Mouse (Mus musculus) layer of hippocampus, postnatal 36 days (tissue): Measurements from ENCODE around the gene Gja8. TPM values are rescaled to one million over a fixed set of nuclear protein-coding genes. Genes with fewer than 3 reads are reported as not detected.

Experiments used
- DNase-seq, 2 experiments: peaks; one replicate each; pipeline ENCODE4 v3.0.0; 2022
- total RNA-seq, 2 experiments: library from RNA; stranded (reverse); gene quantifications; 2 replicates each; pipeline ENCODE4 v1.2.3; 2021

Gja8 gene
- total RNA-seq, 2 experiments from 2014 or later, result not detected

DNA sequence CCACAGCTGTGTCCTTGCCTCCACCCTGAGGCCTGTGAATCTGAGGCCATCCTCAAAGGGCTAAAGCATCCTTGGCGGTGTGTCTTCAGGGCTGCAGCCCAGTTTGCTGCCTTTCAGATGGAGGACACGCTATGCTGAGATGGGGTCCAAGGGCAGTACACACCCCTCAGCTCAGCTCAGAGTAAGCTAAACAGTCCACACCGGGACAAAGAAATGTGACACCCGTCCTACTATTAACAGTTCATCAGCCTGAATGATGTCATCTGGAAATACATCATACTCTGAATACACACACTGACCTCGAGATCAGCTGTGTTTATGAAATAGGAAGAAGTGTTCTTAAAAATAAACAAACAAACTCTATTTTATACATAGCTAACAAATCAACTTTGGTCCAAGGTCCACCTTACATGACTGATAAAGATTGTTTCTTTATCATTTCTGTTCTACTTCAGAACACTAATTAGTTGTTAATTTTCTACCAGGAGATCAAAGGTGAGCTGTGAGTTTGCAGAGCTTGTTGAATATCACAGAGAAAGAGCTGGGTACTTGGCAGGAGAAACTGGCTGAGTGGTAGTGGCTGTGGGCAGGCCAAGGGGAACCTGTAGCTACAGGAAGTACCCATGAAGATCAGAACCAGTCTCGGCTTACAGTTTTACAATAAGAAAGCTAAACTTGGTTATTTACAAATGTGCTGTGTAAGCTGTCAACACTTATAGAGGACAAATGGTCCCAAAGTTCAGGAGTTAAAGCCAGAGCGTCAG is 50.8 kb downstream of the Gja8 start:
- no peak for DNase-seq

DNA sequence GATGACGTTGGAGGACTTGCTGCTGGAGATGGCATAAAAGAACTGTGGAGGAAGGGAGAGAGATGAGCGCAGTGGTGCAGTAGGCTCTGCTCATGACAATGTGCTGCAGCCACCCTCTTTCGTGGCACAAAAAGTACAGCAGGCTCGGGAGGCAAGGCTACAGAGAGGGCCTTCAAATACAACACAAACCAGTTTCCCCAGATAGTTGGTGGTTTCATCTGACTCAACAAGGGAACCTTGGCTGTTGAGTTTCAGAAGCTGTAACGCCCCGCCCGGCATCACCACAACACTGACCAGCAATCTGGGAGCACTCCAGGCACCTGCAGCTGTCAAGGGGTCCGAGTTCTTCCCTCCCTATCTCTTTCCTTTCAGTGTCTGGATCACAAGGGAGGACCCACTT is 53.3 kb downstream of the Gja8 start:
- no peak for DNase-seq

DNA sequence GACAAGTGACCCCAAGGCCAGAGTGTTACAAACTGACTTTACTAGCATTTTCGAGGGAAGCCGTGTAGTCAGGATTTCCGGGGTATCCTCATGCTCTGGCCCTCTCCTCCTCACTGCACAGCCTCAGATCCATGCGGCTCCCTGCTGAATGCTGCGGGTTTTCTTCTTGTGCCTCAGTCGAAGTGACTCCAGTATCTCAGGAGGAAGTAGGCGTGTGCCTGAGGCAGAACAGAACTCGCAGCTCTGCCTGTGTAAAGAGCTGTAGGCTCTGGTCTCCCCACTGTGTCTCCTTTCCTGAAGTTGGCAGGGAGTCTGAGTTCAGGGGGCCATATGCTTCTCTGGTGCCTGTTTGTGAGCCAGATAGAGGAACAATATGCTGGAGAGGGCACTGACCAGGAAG is 54.8 kb downstream of the Gja8 start:
- no peak for DNase-seq

DNA sequence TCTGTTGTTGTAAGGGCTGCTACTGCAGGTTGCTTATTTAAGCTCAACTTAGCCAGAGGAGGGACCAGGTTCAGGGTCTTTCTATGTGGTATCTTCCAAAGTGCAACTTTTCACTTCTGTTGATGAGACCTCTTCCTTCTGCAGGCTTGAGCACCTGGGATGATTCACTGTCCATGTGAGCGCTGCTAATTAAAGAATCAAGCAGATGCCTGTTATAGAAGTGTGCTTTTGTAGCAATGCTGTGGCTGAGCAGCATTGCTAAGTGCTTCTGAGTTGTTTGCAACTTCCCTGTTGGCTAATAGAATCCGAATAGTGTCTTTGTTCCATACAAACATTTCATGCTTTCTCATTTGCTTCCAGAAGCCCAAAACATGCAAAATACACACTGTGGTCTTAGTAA is 55.5 kb downstream of the Gja8 start:
- DNase-seq, result no peak

DNA sequence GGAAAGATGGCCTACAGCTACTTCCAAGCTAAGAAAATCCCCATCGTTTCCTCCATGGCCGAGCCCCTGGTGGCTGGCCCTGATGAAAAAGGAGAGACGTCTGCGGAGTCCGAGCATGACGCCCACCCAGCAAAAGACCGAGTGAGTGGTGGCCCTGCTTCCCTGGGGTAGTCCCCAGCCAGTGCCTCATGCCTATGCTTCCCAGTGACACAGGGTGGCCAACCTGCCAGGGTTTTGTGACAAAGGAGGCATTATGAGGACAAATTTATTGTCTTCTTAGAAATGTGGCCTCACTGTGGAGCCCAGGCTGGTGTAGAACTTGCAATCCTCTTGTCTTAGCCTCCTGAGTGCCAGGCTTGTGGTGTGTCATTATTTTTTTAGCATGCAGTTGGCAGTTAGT is 56.7 kb downstream of the Gja8 start:
- no peak for DNase-seq

DNA sequence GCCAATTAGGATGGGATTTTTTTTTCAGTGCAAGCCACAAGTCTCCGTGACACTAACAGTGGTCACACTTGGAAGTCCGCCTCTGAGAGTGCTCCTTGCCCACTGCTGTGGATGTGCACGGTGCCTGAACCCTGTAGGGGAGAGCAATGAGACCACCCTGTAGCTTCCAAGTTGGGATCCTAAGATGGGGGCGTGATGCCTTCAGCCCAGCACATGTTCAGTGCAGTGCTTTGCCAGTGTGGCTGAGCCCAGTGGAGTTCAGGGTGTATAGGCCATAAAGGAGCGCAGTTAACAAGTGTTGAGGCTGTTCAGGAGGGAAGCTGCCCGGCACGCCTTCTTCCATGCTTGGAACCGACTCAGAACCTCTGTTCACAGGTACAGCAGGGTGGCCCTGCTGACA is 57.3 kb downstream of the Gja8 start:
- no peak for DNase-seq

DNA sequence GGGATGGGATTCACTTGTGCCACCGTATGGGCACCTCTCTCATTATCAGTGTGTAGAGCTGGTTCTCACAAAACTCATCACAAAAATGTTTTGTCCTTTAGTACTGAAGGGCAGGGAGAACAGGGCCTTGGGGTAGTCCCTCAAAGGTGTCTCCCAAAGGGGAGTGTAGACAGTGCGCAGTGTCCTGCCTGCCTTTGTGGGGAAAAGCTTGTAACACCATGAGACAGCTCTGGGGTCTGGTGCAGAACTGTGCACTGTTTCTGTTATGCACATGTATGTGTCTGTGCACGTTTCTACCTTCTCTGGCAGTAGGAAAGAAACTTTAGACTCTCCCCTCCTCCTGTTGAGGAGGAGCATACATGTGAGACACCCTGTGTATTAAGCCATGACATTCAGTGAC is 58.0 kb downstream of the Gja8 start:
- no peak for DNase-seq

Other genes with a start within 250 kb of the Gja8 start
- 10 to 100 TPM; 26.1 to 27.5 TPM for gene Pias3, start 229.6 kb downstream of the Gja8 start, total RNA-seq
- gene Nudt17, start 217.5 kb downstream of the Gja8 start, total RNA-seq, result 10 to 100 TPM; 10.8 to 15.2 TPM
- 10 to 100 TPM; 22.0 to 24.1 TPM for gene Polr3c, start 198.4 kb downstream of the Gja8 start, total RNA-seq
- gene Rnf115, start 198.4 kb downstream of the Gja8 start, total RNA-seq, result 10 to 100 TPM; 54.1 to 60.0 TPM
- gene Pdzk1, start 96.7 kb downstream of the Gja8 start, total RNA-seq, result under 1 TPM in 1 of 2 experiments, not detected in 1; 0.15 TPM
- not detected for gene Cd160, start 96.7 kb downstream of the Gja8 start, total RNA-seq
- gene Gja5, start 21.3 kb downstream of the Gja8 start, total RNA-seq, result under 1 TPM; 0.71 to 0.75 TPM
- 10 to 100 TPM; 41.5 to 42.6 TPM for gene Gpr89, start 20.7 kb downstream of the Gja8 start, total RNA-seq
- gene Acp6, start 232.8 kb upstream of the Gja8 start, total RNA-seq, result 10 to 100 TPM; 31.8 to 36.3 TPM